Mouse (Mus musculus) cerebellum, adult 11-12 months (tissue): ENCODE results near the gene Prdm11.

Source experiments
- DNase-seq: peaks from one replicate; pipeline ENCODE4 v3.0.0; 2022

Prdm11 gene

GRCm38 (mm10) chr2:93045129-93045817 lies 694 bp downstream of the Prdm11 start:
- DNase-seq, result peak; percentile 97

GRCm38 (mm10) chr2:93043449-93044157 lies 2.4 kb downstream of the Prdm11 start:
- DNase-seq, result peak; percentile 9

- DNase-seq, result peak; percentile 11
Observed at GRCm38 (mm10) chr2:93041470-93041869, 4.5 kb downstream of the Prdm11 start.

- peak; percentile 19 for DNase-seq
Observed at GRCm38 (mm10) chr2:93040841-93041240, 5.1 kb downstream of the Prdm11 start.

- DNase-seq, result peak; percentile 21
Observed at GRCm38 (mm10) chr2:93039706-93040105, 6.3 kb downstream of the Prdm11 start.

- DNase-seq, result peak; percentile 42
Observed at GRCm38 (mm10) chr2:93039043-93039442, 6.9 kb downstream of the Prdm11 start.

GRCm38 (mm10) chr2:93035631-93036030 lies 10.3 kb downstream of the Prdm11 start:
- DNase-seq, result peak; percentile 31

- DNase-seq, result peak; percentile 54
Observed at GRCm38 (mm10) chr2:93032651-93033050, 13.3 kb downstream of the Prdm11 start.

GRCm38 (mm10) chr2:93032049-93032448 lies 13.9 kb downstream of the Prdm11 start:
- DNase-seq, result peak; percentile 72

- peak; percentile 45 for DNase-seq
Observed at GRCm38 (mm10) chr2:93031021-93031420, 14.9 kb downstream of the Prdm11 start.

- peak; percentile 88 for DNase-seq
Observed at GRCm38 (mm10) chr2:93030101-93030500, 15.9 kb downstream of the Prdm11 start.

- DNase-seq, result peak; percentile 76
Observed at GRCm38 (mm10) chr2:93029267-93030060, 16.5 kb downstream of the Prdm11 start.

- DNase-seq, result no peak
Observed at GRCm38 (mm10) chr2:93028865-93029264, 17.1 kb downstream of the Prdm11 start.

- DNase-seq, result peak; percentile 25
Observed at GRCm38 (mm10) chr2:93027713-93028112, 18.3 kb downstream of the Prdm11 start.

- DNase-seq, result no peak
Observed at GRCm38 (mm10) chr2:93024431-93024830, 21.5 kb downstream of the Prdm11 start.

- DNase-seq, result peak; percentile 73
Observed at GRCm38 (mm10) chr2:93018854-93019253, 27.1 kb downstream of the Prdm11 start.

GRCm38 (mm10) chr2:93017151-93017550 lies 28.8 kb downstream of the Prdm11 start:
- no peak for DNase-seq

GRCm38 (mm10) chr2:93015041-93015440 lies 30.9 kb downstream of the Prdm11 start:
- DNase-seq, result peak; percentile 34

- peak; percentile 52 for DNase-seq
Observed at GRCm38 (mm10) chr2:93014093-93014937, 31.7 kb downstream of the Prdm11 start.

- no peak for DNase-seq
Observed at GRCm38 (mm10) chr2:93013415-93014092, 32.4 kb downstream of the Prdm11 start.

GRCm38 (mm10) chr2:93012976-93013375 lies 33.0 kb downstream of the Prdm11 start:
- no peak for DNase-seq

- DNase-seq, result no peak
Observed at GRCm38 (mm10) chr2:93011933-93012332, 34.0 kb downstream of the Prdm11 start.
